In the genomic region with DNA sequence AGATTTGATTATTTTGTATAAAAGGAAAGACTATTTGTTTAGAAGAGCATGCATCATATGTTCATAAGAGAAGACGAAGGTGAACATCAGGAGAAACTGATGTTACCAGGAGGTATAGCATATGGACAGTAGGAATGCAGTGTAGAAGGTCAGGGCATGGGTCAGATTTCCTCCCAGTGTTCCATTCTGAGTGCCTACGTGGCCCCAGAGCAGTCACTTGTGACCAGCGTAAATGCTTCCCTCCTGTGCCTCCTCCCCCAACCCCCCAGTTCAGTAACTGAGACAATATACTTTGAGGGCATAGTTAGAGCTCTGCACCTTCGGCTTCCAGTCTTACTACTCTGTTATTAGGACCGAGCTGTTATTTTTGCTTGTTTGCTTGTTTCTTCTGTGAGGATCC, we compare ENCODE assay signal across 27 mouse cellular contexts. TPM values are rescaled to one million over a fixed set of nuclear protein-coding genes. Genes with fewer than 3 reads are reported as not detected.
"Had no signal": no experiment of that assay in that cellular context is flagged by ENCODE, and none has a peak within 500 bp of the region (broad histone marks: within the 10 kb centered on the region; RNA-seq: fewer than 3 reads in every experiment).

No protein-coding gene starts in this region.

- H3K27me3 ChIP-seq: embryonic facial prominence, embryonic 12.5 days; embryonic facial prominence, embryonic 13.5 days; embryonic facial prominence, embryonic 15.5 days; forebrain, embryonic 12.5 days; forebrain, embryonic 13.5 days; forebrain, embryonic 15.5 days had no signal

- H3K9ac ChIP-seq: embryonic facial prominence, embryonic 12.5 days; embryonic facial prominence, embryonic 13.5 days; embryonic facial prominence, embryonic 15.5 days; forebrain, embryonic 12.5 days; forebrain, embryonic 13.5 days; forebrain, embryonic 15.5 days; forebrain, postnatal 0 days had no signal

- H3K4me2 ChIP-seq: embryonic facial prominence, embryonic 12.5 days; embryonic facial prominence, embryonic 13.5 days; embryonic facial prominence, embryonic 15.5 days; forebrain, embryonic 12.5 days; forebrain, embryonic 13.5 days; forebrain, embryonic 15.5 days had no signal

- H3K4me1 ChIP-seq: embryonic facial prominence, embryonic 10.5 days; embryonic facial prominence, embryonic 12.5 days; embryonic facial prominence, embryonic 13.5 days; embryonic facial prominence, embryonic 15.5 days; forebrain, embryonic 10.5 days; forebrain, embryonic 12.5 days; forebrain, embryonic 13.5 days had no signal

- ATAC-seq: forebrain, embryonic 13.5 days; forebrain, embryonic 14.5 days; forebrain, embryonic 15.5 days; forebrain, embryonic 16.5 days; forebrain, postnatal 0 days had no signal

- H3K36me3 ChIP-seq: embryonic facial prominence, embryonic 10.5 days; embryonic facial prominence, embryonic 12.5 days; embryonic facial prominence, embryonic 13.5 days; embryonic facial prominence, embryonic 15.5 days; forebrain, embryonic 10.5 days; forebrain, embryonic 12.5 days; forebrain, embryonic 15.5 days had no signal

- H3K27ac ChIP-seq: embryonic facial prominence, embryonic 10.5 days; embryonic facial prominence, embryonic 12.5 days; embryonic facial prominence, embryonic 13.5 days; embryonic facial prominence, embryonic 15.5 days; forebrain, embryonic 10.5 days; forebrain, embryonic 12.5 days; forebrain, embryonic 13.5 days; forebrain, embryonic 15.5 days; gastrocnemius, adult 2 months had no signal

- H3K4me3 ChIP-seq: embryonic facial prominence, embryonic 10.5 days; embryonic facial prominence, embryonic 12.5 days; embryonic facial prominence, embryonic 13.5 days; embryonic facial prominence, embryonic 15.5 days; erythroblast, embryonic 14.5 days; forebrain, embryonic 10.5 days; forebrain, embryonic 12.5 days; forebrain, embryonic 13.5 days; forebrain, embryonic 15.5 days; gastrocnemius, adult 2 months had no signal

- H3K9me3 ChIP-seq: embryonic facial prominence, embryonic 10.5 days; embryonic facial prominence, embryonic 12.5 days; embryonic facial prominence, embryonic 13.5 days; embryonic facial prominence, embryonic 15.5 days; forebrain, embryonic 10.5 days; forebrain, embryonic 12.5 days; forebrain, embryonic 13.5 days; forebrain, embryonic 15.5 days had no signal

- DNase-seq: cerebellum, adult 2 months; cerebellum, adult 8-10 months; cerebellum, adult 9-10 months; cerebellum, adult 9-11 months; cerebellum, postnatal 10 days; cerebellum, postnatal 14 days; cerebellum, postnatal 25 days; cerebellum, postnatal 36 days; embryo, embryonic 11 days; forebrain, postnatal 0 days; gastrocnemius, adult 2 months; gastrocnemius, postnatal 10 days; gastrocnemius, postnatal 14 days; gastrocnemius, postnatal 25 days; gastrocnemius, postnatal 36 days; heart, adult 11 months had no signal

RNA-seq across cellular contexts. Expression of a gene that starts 17.8 kb away (rescaled TPM):
- polyA plus RNA-seq: erythroblast, embryonic 14.5 days had no signal
